Mouse (Mus musculus) heart, postnatal 0 days (tissue): ENCODE measurements at regions not wholly inside any gene's neighbourhood (a gene's known extent, or its start where the extent isn't known, plus 50 kb on each side); places are given as distances from the start of the nearest gene placed in this dataset.

Experiments
- CTCF ChIP-seq: IDR thresholded peaks from 2 replicates; pipeline ENCODE4 v1.5.1; 2016; ENCODE audit warnings: antibody characterized with exemption, control low read depth, low read depth
- EP300 ChIP-seq: IDR thresholded peaks from 2 replicates; pipeline ENCODE4 v1.6.1; 2016; ENCODE audit warnings: antibody characterized with exemption, low read depth

DNA sequence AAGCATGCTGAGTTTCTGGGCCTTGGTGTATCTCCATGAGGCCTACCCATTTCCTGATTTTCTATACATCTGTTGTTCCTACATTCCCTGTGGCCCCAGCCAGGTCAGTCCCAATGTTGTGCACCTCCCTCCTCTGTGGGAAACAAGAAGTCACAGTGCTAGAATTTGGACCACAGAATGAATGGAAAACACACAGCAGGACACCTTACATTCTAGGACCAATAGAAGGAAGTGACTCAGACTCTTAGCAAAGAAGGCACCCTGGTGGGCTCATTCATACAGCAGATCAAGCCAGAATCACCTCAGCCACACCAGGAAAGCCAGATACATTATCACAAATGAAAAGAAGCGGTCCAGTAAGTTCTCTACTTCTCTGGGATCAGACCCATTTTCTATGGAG is 394.2 kb upstream of the Hs6st1 start:
- TF ChIP-seq EP300: no peak
- no peak for TF ChIP-seq CTCF
